Mouse (Mus musculus) E14TG2a.4 (cell line): ENCODE results near the gene Adad2.

Experiments used
- CTCF ChIP-seq: conservative IDR thresholded peaks from 2 replicates; pipeline ENCODE4 v1.5.1; 2014; ENCODE audit warnings: low read length
- NANOG ChIP-seq: IDR thresholded peaks from 2 replicates; pipeline ENCODE4 v1.6.1; 2014; ENCODE audit warnings: borderline replicate concordance, low read length, mixed read lengths
- POU5F1 ChIP-seq: IDR thresholded peaks from 2 replicates; pipeline ENCODE4 v1.6.1; 2014; ENCODE audit warnings: low read length, borderline replicate concordance

DNA sequence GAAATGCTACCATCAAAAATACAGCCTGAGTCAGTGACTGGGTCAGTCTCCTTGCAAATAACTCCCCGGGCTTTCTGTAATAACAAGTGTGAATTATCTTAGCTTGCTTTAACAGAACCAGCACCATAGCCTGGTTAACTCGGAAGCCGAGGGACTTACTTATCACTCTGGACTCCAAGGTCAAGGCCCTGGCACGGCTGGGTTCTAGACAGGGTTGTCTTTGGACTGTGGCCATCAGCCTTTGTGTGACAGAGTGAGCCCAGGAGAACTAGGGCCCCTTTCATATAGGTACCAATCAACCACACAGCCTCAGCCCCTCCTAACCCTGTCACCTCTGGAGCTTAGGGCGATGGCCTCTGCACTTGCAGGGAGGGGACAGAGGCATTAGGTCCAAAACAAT lies 28.5 kb downstream of the Adad2 start:
- TF ChIP-seq CTCF (no peak), NANOG (no peak), POU5F1 (no peak)
